Mouse (Mus musculus) gastrocnemius, postnatal 36 days (tissue): ENCODE data around the gene Dlgap3. TPM values are rescaled to one million over a fixed set of nuclear protein-coding genes. Genes with fewer than 3 reads are reported as not detected.

Experiments used
- DNase-seq, 2 experiments: peaks; one replicate each; pipeline ENCODE4 v3.0.0; 2022
- intact Hi-C: fragments of 180-260 bp; cut with DNase I; formaldehyde crosslinking; loops from one replicate; pipeline ENCODE4 v1.15.1; 2025
- total RNA-seq, 2 experiments: library from RNA; stranded (reverse); gene quantifications; 2 replicates each; pipeline ENCODE4 v1.2.3; 2021

The Dlgap3 gene
- total RNA-seq, 2 experiments from 2014 or later = 0.23 TPM; not detected in 1

GRCm38 (mm10) chr4:127215103-127215502 is 46.1 kb downstream of the Dlgap3 start:
- intact Hi-C loops = no loop called here
- DNase-seq = no peak

GRCm38 (mm10) chr4:127215799-127216198 is 46.8 kb downstream of the Dlgap3 start:
- intact Hi-C loops = no loop called here
- DNase-seq = no peak

GRCm38 (mm10) chr4:127216251-127216651 is 47.2 kb downstream of the Dlgap3 start:
- no peak for DNase-seq
- intact Hi-C loops = no loop called here

- intact Hi-C loops = no loop called here
- no peak for DNase-seq
These were observed 48.0 kb downstream of the Dlgap3 start for GRCm38 (mm10) chr4:127217048-127217447.

GRCm38 (mm10) chr4:127223291-127223690 is 54.3 kb downstream of the Dlgap3 start:
- no peak for DNase-seq
- intact Hi-C loops = no loop called here

- DNase-seq = no peak
- intact Hi-C loops = no loop called here
These were observed 54.8 kb downstream of the Dlgap3 start for GRCm38 (mm10) chr4:127223755-127224154.

- intact Hi-C loops = no loop called here
- DNase-seq = no peak
These were observed 55.6 kb downstream of the Dlgap3 start for GRCm38 (mm10) chr4:127224444-127225100.

GRCm38 (mm10) chr4:127226067-127226466 is 57.1 kb downstream of the Dlgap3 start:
- no peak for DNase-seq
- intact Hi-C loops = no loop called here

- intact Hi-C loops = no loop called here
- no peak for DNase-seq
These were observed 58.2 kb downstream of the Dlgap3 start for GRCm38 (mm10) chr4:127227051-127227673.

- intact Hi-C loops = no loop called here
- DNase-seq = no peak
These were observed 63.0 kb downstream of the Dlgap3 start for GRCm38 (mm10) chr4:127232028-127232427.

- intact Hi-C loops = no loop called here
- DNase-seq = no peak
These were observed 63.5 kb downstream of the Dlgap3 start for GRCm38 (mm10) chr4:127232551-127232950.

GRCm38 (mm10) chr4:127233416-127234125 is 64.6 kb downstream of the Dlgap3 start:
- no peak for DNase-seq

GRCm38 (mm10) chr4:127235742-127236487 is 66.9 kb downstream of the Dlgap3 start:
- intact Hi-C loops = loop anchor here (1.0 kb wide), 1 partner anchor 83 kb away; no protein-coding TSS in a partner anchor
- DNase-seq = peak; percentile 82 to 84

More at GRCm38 (mm10) chr4:127233416-127234125, 64.6 kb downstream of the Dlgap3 start:
- intact Hi-C loops = no loop called here

GRCm38 (mm10) chr4:127236631-127237030 is 67.6 kb downstream of the Dlgap3 start:
- no peak for DNase-seq
- intact Hi-C loops = no loop called here

- intact Hi-C loops = no loop called here
These were observed 68.3 kb downstream of the Dlgap3 start for GRCm38 (mm10) chr4:127237271-127237670.

GRCm38 (mm10) chr4:127242696-127243095 is 73.7 kb downstream of the Dlgap3 start:
- intact Hi-C loops = no loop called here
- DNase-seq = no peak

More at GRCm38 (mm10) chr4:127237271-127237670, 68.3 kb downstream of the Dlgap3 start:
- DNase-seq = no peak

GRCm38 (mm10) chr4:127243552-127243951 is 74.5 kb downstream of the Dlgap3 start, which contains the start of gene Smim12:
TSS of gene Smim12 (plus strand) at chr4:127243784.
- intact Hi-C loops = no loop called here
- DNase-seq = peak; percentile 98 to 99

GRCm38 (mm10) chr4:127243953-127244352 is 74.9 kb downstream of the Dlgap3 start:
- intact Hi-C loops = no loop called here
- DNase-seq = no peak

GRCm38 (mm10) chr4:127249701-127250349 is 80.8 kb downstream of the Dlgap3 start:
- intact Hi-C loops = loop anchor here (2.0 kb wide), 1 partner anchor 69 kb away; no protein-coding TSS in a partner anchor
- DNase-seq = peak; percentile 92 to 95
